In the genomic region with DNA sequence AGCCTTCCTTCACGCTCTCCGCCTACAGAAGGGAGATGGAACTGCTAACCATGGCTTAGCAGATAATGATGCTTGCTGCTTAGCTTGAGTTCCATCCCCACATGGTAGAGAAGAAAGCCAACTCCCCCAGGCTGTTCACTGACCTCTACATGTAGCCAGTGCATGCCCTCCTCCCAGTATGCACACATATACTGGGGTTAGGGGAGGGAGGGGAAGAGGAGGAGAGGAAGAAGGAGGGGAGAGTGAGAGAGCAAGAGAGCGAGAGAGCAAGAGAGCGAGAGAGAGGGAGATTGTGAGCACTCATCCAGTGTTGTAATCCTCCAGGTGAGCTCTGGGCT, we compare ENCODE assay signal across 17 mouse cellular contexts.
"Had no signal": no experiment of that assay in that cellular context is flagged by ENCODE, and none has a peak within 500 bp of the region (broad histone marks: within the 10 kb centered on the region; RNA-seq: fewer than 3 reads in every experiment).

No protein-coding gene starts in this region.

- H3K27ac ChIP-seq: midbrain, embryonic 10.5 days; midbrain, embryonic 12.5 days; neural tube, embryonic 13.5 days; neural tube, embryonic 15.5 days; stomach, embryonic 15.5 days; stomach, postnatal 0 days had no signal

- H3K9ac ChIP-seq: lung, embryonic 14.5 days; midbrain, embryonic 12.5 days; neural tube, embryonic 13.5 days; neural tube, embryonic 15.5 days; stomach, embryonic 15.5 days had no signal

- H3K4me2 ChIP-seq: lung, embryonic 14.5 days; midbrain, embryonic 12.5 days; neural tube, embryonic 13.5 days; neural tube, embryonic 15.5 days; stomach, embryonic 15.5 days had no signal

- H3K9me3 ChIP-seq: midbrain, embryonic 10.5 days; midbrain, embryonic 12.5 days; neural tube, embryonic 13.5 days; neural tube, embryonic 15.5 days; stomach, embryonic 15.5 days had no signal

- H3K4me1 ChIP-seq: stomach, embryonic 15.5 days had no signal

- H3K36me3 ChIP-seq: midbrain, embryonic 10.5 days; midbrain, embryonic 12.5 days; neural tube, embryonic 13.5 days; neural tube, embryonic 15.5 days; stomach, embryonic 15.5 days had no signal

- H3K4me3 ChIP-seq: midbrain, embryonic 10.5 days; midbrain, embryonic 12.5 days; myocyte; neural tube, embryonic 13.5 days; neural tube, embryonic 15.5 days; stomach, embryonic 15.5 days had no signal

- ATAC-seq: midbrain, embryonic 16.5 days had no signal

- DNase-seq: lung, adult 18-20 months; lung, embryonic 14.5 days; lung, postnatal 10 days; lung, postnatal 4 days; midbrain, embryonic 14.5 days; right cerebral cortex, postnatal 14 days; thymus, adult 2 months; thymus, postnatal 25 days; thymus, postnatal 4 days had no signal
